Mouse (Mus musculus) midbrain, embryonic 15.5 days (tissue): ENCODE data around the gene Mettl11b. TPM values are rescaled to one million over a fixed set of nuclear protein-coding genes. Genes with fewer than 3 reads are reported as not detected.
"Not testable (repeated sequence)": the region's sequence is repeated elsewhere in the genome, so short reads cannot be mapped to it uniquely, and the experiment has no call there.

Experiments used
- ATAC-seq: fragments of 200-750 bp; cut with Nextera tagmentation; replicated peaks from 2 replicates; pipeline ENCODE4 v1.8.0; 2017; ENCODE audit warnings: moderate TSS enrichment
- H3K27ac ChIP-seq: fragments of 300-500 bp; sonication (generic); 2 replicates; pipeline ENCODE4 v1.5.1; 2015; ENCODE audit warnings: mild to moderate bottlenecking, inconsistent platforms
- H3K27me3 ChIP-seq: fragments of 300-500 bp; sonication (generic); replicated peaks from 2 replicates; pipeline ENCODE4 v1.6.1; 2015; ENCODE audit warnings: inconsistent platforms
- H3K36me3 ChIP-seq: fragments of 300-500 bp; sonication (generic); replicated peaks from 2 replicates; pipeline ENCODE4 v1.6.1; 2015; ENCODE audit warnings: inconsistent platforms
- H3K4me1 ChIP-seq: fragments of 300-500 bp; sonication (generic); 2 replicates; pipeline ENCODE4 v1.6.1; 2015; ENCODE audit warnings: inconsistent platforms
- H3K4me2 ChIP-seq: fragments of 300-500 bp; sonication (generic); 2 replicates; pipeline ENCODE4 v1.6.1; 2015; ENCODE audit warnings: inconsistent platforms, mild to moderate bottlenecking, moderate library complexity
- H3K4me3 ChIP-seq: fragments of 300-500 bp; sonication (generic); 2 replicates; pipeline ENCODE4 v1.5.1; 2015; ENCODE audit warnings: mild to moderate bottlenecking, inconsistent platforms
- H3K9ac ChIP-seq: fragments of 300-500 bp; sonication (generic); 2 replicates; pipeline ENCODE4 v1.6.1; 2015; ENCODE audit warnings: mild to moderate bottlenecking, inconsistent platforms
- H3K9me3 ChIP-seq: fragments of 300-500 bp; sonication (generic); 2 replicates; pipeline ENCODE4 v1.6.1; 2016; ENCODE audit warnings: inconsistent platforms
- WGBS: fragments of 180-500 bp; shearing (Covaris S2); methylation state at CpG from one replicate; pipeline ENCODE4 v1.1.7; 2015; ENCODE audit warnings: mixed read lengths; 5-methylcytosine and 5-hydroxymethylcytosine counted together
- polyA plus RNA-seq: library from polyadenylated mRNA; unstranded; fragments of >200 nt; fragmentation: Nextera tagmentation; extraction: Ambion mirVana; gene quantifications from 2 replicates; pipeline ENCODE4 v1.2.1, GENCODE M21; 2015

The Mettl11b gene
- 0.92 and 1.0 TPM in 2 replicates for polyA plus RNA-seq

GRCm38 (mm10) chr1:163725106-163725759 lies at the start of gene Mettl11b:
Gene Mettl11b, minus strand, starts transcription at chr1:163725232.
- 18% methylated on average over 9 of the region's 9 CpGs for WGBS

DNA sequence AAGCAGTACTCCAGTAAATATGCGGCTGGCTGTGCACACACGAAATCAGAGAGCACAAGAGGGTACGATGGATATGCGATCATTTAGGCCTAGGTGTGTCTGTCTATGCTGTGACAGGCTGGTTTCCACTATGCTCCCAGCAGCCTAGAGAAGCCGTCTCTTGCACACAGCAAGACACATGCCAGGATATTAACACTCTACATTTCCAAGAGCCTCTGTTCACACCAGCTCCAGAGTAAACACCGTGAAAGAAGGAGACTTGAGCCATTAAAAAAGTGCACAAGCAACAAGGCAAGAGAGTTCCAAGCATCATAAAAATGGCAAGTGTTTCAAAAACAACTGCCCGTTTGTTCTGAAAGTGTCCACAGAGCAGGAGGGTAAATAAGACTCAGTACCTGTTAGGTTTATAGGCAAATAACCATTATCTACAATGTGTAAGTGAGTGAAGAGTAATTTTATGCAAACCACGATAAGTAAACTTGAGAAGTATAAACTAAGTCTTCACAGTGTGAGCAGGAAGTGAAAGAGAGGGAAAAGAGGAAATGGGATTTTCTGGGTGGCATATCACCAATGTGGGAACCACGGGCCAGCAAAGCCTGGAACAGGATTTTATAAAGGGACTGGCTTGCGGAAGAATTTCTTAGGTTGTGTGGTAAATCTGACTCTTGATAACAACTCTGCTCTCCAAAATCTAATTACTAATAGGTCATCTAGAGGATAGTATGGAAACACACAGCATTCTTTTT lies 32.6 kb upstream of the Mettl11b start:
- no peaks in the 10 kb centered on the region for H3K36me3 ChIP-seq
- no peak for ATAC-seq
- no peak overlapping the region for H3K4me3 ChIP-seq
- no peaks in the 10 kb centered on the region for H3K4me1 ChIP-seq
- no peak overlapping the region for H3K27ac ChIP-seq
- H3K27me3 ChIP-seq, result no peaks in the 10 kb centered on the region
- no peak overlapping the region for H3K4me2 ChIP-seq
- H3K9me3 ChIP-seq, result no peaks in the 10 kb centered on the region
- WGBS, result 89% methylated on average over 10 of the region's 10 CpGs
- H3K9ac ChIP-seq, result no peak overlapping the region

More at GRCm38 (mm10) chr1:163725106-163725759, at the start of gene Mettl11b:
- H3K4me3 ChIP-seq, result peak within 1 kb of the TSS; percentile 16
- ATAC-seq, result peak; percentile 93
- no peaks in the 10 kb centered on the region for H3K27me3 ChIP-seq
- H3K4me1 ChIP-seq, result peaks cover 7% of the 10 kb centered on the region
- no peaks in the 10 kb centered on the region for H3K9me3 ChIP-seq
- 0 out of 2 replicates have a peak within 1 kb of the TSS, but pooled peaks have one; percentile 16 for H3K27ac ChIP-seq
- no peaks in the 10 kb centered on the region for H3K36me3 ChIP-seq
- H3K4me2 ChIP-seq, result peak within 1 kb of the TSS; percentile 42
- H3K9ac ChIP-seq, result no peak within 1 kb of the TSS

GRCm38 (mm10) chr1:163751360-163751992 lies 26.4 kb upstream of the Mettl11b start:
- H3K36me3 ChIP-seq, result no peaks in the 10 kb centered on the region
- no peak for ATAC-seq
- no peaks in the 10 kb centered on the region for H3K9me3 ChIP-seq
- no peaks in the 10 kb centered on the region for H3K4me1 ChIP-seq
- no peak overlapping the region for H3K9ac ChIP-seq
- no peak overlapping the region for H3K4me3 ChIP-seq
- H3K4me2 ChIP-seq, result no peak overlapping the region
- H3K27ac ChIP-seq, result no peak overlapping the region
- H3K27me3 ChIP-seq, result no peaks in the 10 kb centered on the region
- WGBS, result 67% methylated on average over 4 of the region's 4 CpGs

- 84% methylated on average over 1 of the region's 1 CpGs for WGBS
- Histone ChIP-seq H3K27ac (no peak overlapping the region), H3K4me1 (no peaks in the 10 kb centered on the region), H3K4me2 (no peak overlapping the region), H3K9ac (no peak overlapping the region), H3K36me3 (no peaks in the 10 kb centered on the region), H3K4me3 (no peak overlapping the region), H3K27me3 (no peaks in the 10 kb centered on the region), H3K9me3 (no peaks in the 10 kb centered on the region)
- ATAC-seq, result no peak
Measured at GRCm38 (mm10) chr1:163737239-163737533, 12.2 kb upstream of the Mettl11b start.

GRCm38 (mm10) chr1:163736441-163737238 lies 11.6 kb upstream of the Mettl11b start:
- no peaks in the 10 kb centered on the region for H3K4me1 ChIP-seq
- H3K27me3 ChIP-seq, result no peaks in the 10 kb centered on the region
- H3K9me3 ChIP-seq, result no peaks in the 10 kb centered on the region
- WGBS, result 70% methylated on average over 10 of the region's 10 CpGs
- no peak overlapping the region for H3K4me2 ChIP-seq
- H3K4me3 ChIP-seq, result no peak overlapping the region
- H3K9ac ChIP-seq, result no peak overlapping the region
- no peak for ATAC-seq
- H3K36me3 ChIP-seq, result no peaks in the 10 kb centered on the region
- H3K27ac ChIP-seq, result no peak overlapping the region

DNA sequence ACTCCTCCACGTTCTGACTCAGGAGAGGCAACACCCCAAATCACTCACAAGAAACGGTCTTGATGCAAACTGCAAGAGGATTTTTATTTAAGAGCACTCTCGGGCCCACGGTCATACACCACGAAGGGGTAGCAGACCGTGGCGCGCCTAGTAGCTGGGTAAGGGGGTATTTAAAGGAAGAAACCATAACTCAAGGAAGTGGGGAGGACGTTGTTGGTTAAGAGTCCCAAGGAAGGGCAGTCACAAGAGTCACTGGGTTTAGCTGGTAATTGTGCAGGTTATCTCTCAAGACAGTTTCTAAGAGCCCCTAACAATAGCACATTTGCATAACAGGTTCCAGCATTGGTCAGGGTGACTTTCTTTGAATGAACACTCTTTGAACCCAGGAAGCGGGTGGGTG lies 6.1 kb upstream of the Mettl11b start:
- H3K27ac ChIP-seq, H3K9ac ChIP-seq, ATAC-seq, H3K4me2 ChIP-seq, H3K36me3 ChIP-seq, H3K27me3 ChIP-seq, H3K4me3 ChIP-seq, H3K9me3 ChIP-seq, H3K4me1 ChIP-seq: not testable (repeated sequence)
- 94% methylated on average over 10 of the region's 10 CpGs for WGBS

DNA sequence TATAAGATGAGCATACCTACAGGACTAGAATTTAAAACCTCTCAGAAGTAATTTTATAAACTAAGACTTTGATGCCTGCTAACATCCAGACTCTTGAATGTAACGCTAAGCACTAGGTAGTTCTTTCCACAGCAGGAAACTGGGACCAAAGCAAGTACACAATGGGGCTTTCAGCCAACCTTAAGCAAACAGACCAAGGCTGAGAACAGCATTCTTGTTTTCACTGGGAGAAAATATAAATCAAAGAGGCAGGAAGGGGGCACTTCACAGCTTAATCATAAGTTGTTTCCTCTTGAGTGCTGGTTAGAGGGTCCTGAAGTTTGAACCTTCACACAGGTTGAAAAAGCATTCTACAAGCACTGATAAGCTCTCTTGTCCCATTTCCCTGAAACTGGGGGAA lies 1.1 kb downstream of the Mettl11b start:
- H3K36me3 ChIP-seq, result no peaks in the 10 kb centered on the region
- 55% methylated on average over 1 of the region's 1 CpGs for WGBS
- H3K27ac ChIP-seq, result no peak overlapping the region
- H3K9ac ChIP-seq, result no peak overlapping the region
- no peaks in the 10 kb centered on the region for H3K27me3 ChIP-seq
- ATAC-seq, result no peak
- H3K4me1 ChIP-seq, result peaks cover 7% of the 10 kb centered on the region
- H3K4me3 ChIP-seq, result no peak overlapping the region
- no peak overlapping the region for H3K4me2 ChIP-seq
- H3K9me3 ChIP-seq, result no peaks in the 10 kb centered on the region

- no peak overlapping the region for H3K4me2 ChIP-seq
- H3K27me3 ChIP-seq, result no peaks in the 10 kb centered on the region
- no peaks in the 10 kb centered on the region for H3K36me3 ChIP-seq
- no peak overlapping the region for H3K9ac ChIP-seq
- no peaks in the 10 kb centered on the region for H3K4me1 ChIP-seq
- ATAC-seq, result no peak
- 56% methylated on average over 2 of the region's 2 CpGs for WGBS
- H3K27ac ChIP-seq, result no peak overlapping the region
- H3K9me3 ChIP-seq, result no peaks in the 10 kb centered on the region
- no peak overlapping the region for H3K4me3 ChIP-seq
Measured at GRCm38 (mm10) chr1:163708618-163709017, 16.4 kb downstream of the Mettl11b start.

DNA sequence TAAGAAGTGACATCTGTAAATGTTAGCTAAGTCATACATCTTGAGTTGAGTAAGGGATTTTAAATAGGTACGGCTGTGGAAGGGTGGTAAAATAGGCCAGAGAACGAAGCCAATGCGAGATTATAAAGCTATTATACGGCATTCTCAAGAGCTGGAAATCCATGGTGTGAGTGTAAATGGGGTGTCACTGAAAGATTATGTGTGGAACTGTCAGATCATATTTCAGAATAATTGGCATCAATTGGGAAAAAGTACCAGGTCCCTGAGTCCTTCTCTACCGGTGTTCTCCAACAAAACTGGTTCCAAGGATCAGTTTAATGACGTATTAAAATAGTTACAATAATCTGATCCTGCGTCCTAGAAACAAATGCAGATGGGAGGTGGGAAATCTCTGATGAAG lies 24.5 kb downstream of the Mettl11b start:
- H3K4me3 ChIP-seq, result no peak overlapping the region
- 92% methylated on average over 7 of the region's 7 CpGs for WGBS

DNA sequence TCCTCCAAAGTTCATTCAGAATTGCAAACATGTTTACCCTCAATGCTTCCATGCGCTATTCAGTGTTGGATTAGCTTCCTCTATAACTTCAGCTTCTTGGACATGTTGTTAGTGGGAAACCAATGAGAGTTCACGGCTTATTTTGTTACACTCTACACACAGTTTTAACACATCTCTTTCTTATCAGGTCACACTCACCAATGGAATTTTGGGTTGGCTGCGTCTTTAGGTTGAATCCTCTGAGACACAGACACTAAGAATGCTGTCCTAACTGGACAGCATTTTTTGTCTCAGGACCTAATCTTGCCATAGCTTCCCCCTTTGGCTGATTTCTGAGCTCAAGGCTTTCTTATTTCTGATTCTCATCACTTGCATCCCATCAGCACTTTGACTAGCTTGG lies 25.3 kb downstream of the Mettl11b start:
- WGBS, result 92% methylated on average over 3 of the region's 3 CpGs
- no peak for ATAC-seq
- no peaks in the 10 kb centered on the region for H3K36me3 ChIP-seq

More for the DNA sequence above, 24.5 kb downstream of the Mettl11b start:
- Histone ChIP-seq H3K9ac (no peak overlapping the region), H3K4me1 (no peaks in the 10 kb centered on the region), H3K27ac (no peak overlapping the region), H3K9me3 (no peaks in the 10 kb centered on the region), H3K4me2 (no peak overlapping the region), H3K36me3 (no peaks in the 10 kb centered on the region), H3K27me3 (no peaks in the 10 kb centered on the region)
- ATAC-seq, result no peak

GRCm38 (mm10) chr1:163691860-163692259 lies 33.2 kb downstream of the Mettl11b start:
- Histone ChIP-seq H3K9ac (no peak overlapping the region), H3K4me1 (no peaks in the 10 kb centered on the region), H3K27ac (no peak overlapping the region), H3K4me2 (no peak overlapping the region), H3K4me3 (no peak overlapping the region), H3K9me3 (no peaks in the 10 kb centered on the region), H3K27me3 (no peaks in the 10 kb centered on the region), H3K36me3 (no peaks in the 10 kb centered on the region)
- no peak for ATAC-seq
- WGBS, result 82% methylated on average over 3 of the region's 3 CpGs

More for the DNA sequence above, 25.3 kb downstream of the Mettl11b start:
- Histone ChIP-seq H3K9ac (no peak overlapping the region), H3K4me2 (no peak overlapping the region), H3K4me3 (no peak overlapping the region), H3K27me3 (no peaks in the 10 kb centered on the region), H3K27ac (no peak overlapping the region), H3K9me3 (no peaks in the 10 kb centered on the region), H3K4me1 (no peaks in the 10 kb centered on the region)

GRCm38 (mm10) chr1:163682935-163683430 lies 42.0 kb downstream of the Mettl11b start:
- H3K27me3 ChIP-seq, result no peaks in the 10 kb centered on the region
- no peak overlapping the region for H3K4me3 ChIP-seq
- ATAC-seq, result no peak
- 82% methylated on average over 2 of the region's 2 CpGs for WGBS
- no peaks in the 10 kb centered on the region for H3K9me3 ChIP-seq
- no peak overlapping the region for H3K4me2 ChIP-seq
- no peaks in the 10 kb centered on the region for H3K4me1 ChIP-seq
- H3K36me3 ChIP-seq, result no peaks in the 10 kb centered on the region
- H3K9ac ChIP-seq, result no peak overlapping the region
- no peak overlapping the region for H3K27ac ChIP-seq
